Mouse (Mus musculus) testis, postnatal 10 days (tissue): ENCODE data around the gene Bzw2.
"Not testable (repeated sequence)": the region's sequence is repeated elsewhere in the genome, so short reads cannot be mapped to it uniquely, and the experiment has no call there.

Source experiments
- DNase-seq: peaks from one replicate; pipeline ENCODE4 v3.0.0; 2021; ENCODE audit warnings: low spot score

Bzw2 gene

DNA sequence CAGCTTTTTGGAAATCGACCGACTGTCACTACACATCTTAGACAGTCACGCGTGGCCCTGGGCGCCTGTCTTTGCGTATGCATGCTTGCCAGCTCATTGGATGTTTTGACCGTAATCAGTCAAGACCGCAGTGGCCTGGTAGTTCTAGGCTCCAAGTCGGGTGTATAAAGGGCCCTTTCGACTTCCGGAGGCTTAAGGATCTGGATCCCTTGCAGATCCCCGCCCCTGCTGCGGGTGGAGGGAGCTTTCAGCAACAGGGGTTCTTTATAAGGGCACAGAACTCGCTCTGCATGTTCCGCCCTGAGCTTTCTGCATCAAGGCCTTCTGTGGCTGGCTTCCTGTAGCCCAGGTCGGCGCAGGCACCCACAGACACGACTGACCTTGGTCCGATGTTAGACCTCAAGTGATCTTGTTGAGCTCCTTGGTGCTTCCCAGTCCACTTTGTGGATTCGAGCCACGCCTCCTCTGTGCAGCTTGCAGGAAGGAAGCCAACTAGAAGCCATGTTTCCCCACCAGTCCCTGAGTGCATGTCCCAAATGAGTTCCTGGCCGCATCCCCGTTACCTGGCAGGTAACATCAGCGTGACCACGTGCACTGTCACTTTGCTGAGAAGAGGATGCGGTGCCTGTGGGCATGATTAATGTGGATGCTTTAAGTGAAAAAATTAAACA lies at the start of gene Bzw2:
Bzw2 (minus strand) TSS at position 443 of the 671 bp plus-strand sequence.
- DNase-seq = peak; percentile 72

DNA sequence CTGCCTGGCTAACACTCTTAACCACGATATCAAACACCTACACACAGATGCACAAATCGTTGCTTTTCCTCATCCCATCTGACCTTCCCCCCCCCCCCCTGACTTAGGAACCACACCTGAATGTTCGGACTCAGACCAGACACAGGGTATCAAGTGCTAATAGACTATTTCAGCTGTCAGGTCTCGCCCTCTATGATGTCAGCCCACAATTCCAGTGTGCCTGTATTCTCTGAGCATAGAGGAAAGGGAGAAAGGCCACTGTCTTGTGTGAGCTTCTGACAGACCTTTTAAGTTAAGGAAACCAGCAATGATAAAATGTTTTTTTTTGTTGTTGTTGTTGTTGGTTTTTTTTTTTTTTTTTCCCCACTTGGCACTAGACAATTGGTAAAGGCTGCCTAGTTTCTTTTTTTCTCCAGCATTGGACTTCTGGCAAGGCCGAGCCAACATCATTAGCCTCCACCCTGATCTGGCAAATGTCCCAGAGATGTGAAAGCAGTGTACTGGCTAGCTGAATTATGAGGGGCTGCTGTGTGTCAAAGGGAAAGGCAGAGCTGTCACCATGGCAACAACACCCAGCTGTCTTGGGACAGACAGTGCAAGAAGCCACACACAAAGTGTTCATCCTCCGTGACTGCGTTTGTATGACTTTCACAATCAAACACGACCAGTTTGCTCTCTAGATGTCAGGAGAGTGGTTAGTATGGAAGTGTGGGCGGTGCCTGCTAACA lies 49.4 kb upstream of the Bzw2 start:
- DNase-seq = peak; percentile 47

DNA sequence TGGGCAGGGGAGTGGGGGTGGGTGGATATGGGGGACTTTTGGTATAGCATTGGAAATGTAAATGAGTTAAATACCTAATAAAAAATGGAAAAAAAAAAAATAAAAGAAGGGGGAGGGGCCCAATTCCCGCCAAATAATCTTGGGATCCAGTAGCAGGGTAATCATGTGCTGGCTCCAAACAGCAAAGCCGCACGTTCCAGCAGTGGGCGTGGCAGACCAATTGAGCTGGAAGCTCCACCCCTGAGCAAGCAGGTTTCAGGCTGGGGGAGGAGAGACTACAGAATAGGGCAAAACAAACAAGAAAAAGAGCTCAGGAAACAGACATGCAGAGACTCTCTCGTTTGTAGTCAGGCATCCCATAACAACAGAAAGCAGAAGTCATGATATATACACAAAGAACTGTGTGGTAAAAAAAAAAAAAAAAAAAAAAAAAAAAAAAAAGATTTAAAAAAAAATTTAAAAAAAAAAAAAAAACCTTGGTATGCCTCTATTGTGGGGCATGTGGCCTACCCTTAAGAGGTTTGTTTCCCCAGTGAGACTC lies 47.8 kb upstream of the Bzw2 start:
- DNase-seq = not testable (repeated sequence)

DNA sequence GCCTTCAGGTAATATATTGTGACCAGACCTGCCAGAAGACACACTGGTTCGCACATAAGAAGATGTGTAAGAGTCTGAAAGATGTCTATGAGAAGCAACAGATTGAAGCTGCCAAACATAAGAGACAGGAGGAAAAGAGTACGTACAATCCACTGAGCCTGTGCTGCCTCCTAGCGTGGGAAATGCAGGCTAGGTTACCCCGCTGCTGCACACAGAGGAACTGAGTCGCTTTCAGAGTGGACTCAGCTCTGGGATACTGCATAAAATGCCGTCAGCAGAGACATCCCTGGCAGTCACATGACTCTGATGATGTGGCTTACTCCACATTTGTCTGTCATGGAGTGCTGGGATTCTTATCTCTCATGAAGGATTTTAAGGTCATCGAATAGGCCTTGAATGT lies 37.1 kb upstream of the Bzw2 start:
- DNase-seq = no peak

DNA sequence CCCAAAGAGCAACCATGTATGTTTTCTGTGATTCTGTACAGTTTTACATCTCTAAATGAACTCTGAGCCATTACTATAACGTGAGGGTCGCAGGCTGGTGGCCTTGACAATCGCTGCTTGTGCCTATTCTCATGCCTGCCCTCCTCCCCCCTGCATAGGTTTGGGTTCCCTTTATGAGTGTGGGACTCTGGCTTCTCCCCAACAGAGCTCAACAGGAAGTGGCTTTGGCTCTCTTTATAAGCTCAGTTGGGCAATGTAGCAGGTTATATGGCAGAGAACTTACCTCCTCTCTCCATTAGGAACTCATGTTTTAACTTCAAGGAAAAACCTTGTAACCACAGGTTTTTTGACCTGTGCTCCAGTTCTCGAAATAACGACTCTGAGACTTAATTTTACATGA lies 32.5 kb upstream of the Bzw2 start:
- DNase-seq = no peak

DNA sequence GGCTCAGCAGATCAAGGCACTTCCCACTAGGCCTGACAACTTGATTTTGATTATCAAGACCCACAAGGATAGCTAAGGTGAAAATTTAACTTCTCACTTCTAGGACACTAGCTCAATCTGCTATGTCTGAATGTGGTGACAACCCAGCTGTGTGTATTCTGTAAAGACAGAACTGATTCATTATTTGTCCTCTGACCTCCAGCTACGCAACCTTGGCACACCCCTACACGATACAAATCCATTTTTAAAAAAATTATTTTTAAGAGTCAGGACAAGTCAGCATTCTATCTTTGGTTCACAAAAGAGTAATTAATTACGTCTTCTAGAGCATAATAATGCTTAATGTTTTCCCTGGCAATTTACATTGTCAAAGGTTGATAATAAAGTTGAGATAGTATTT lies 31.7 kb upstream of the Bzw2 start:
- no peak for DNase-seq

DNA sequence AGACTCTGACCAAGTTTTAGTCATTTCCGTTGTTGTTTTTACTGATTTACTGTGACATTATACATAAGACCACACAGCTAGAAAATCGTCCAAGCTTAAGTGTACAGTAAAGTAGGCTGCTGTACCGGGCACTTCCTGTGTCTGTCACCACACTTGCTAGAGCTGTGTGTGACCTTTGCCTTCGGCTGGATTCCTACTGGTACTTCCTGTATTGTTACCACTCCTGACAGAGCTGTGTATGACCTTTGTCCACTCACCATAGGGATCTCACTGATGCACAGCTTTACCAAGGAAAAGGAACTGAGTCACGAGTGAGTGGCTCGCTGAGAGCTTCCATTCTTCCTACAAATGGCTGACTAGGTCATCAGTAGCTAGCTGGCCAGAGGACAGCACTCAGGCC lies 29.2 kb upstream of the Bzw2 start:
- no peak for DNase-seq

DNA sequence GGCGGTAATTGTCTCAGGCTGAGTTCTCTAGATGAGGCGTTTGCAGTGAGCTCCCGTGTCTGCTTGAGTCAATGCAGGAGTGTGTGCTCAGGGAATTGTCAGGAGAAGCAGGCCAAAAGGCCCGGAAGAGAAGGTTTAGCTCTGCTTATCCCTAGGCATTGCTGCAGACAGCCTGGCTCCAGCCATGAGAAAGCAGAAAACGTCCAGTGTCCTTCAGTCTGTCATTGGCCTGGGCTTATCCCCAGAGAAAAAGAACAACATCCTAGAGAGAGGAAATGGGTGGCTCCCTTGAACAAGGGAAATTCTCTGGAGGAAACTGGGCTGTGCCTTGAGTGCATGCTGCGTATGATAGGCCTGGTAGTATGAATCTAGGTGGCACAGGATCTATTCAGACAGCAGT lies 24.7 kb upstream of the Bzw2 start:
- no peak for DNase-seq

DNA sequence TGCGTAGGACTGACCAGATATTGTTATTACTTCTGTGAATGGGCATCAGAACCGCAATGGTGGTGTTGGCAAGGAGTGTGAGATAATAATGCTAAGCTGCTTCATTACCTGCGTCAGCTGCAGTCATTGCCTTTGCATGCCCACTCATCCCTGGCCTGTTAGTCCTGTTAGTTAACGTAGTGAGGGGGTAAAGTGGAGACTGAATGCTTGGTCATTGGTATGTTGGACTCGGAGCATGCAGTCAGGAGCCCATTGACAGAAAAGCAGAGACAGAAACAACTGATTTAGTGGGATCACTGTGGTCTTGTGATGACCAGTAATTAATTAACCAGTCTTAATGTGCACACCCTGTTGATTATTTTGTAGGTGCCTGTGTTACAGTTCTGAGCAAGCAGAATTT lies 19.3 kb upstream of the Bzw2 start:
- DNase-seq = no peak

DNA sequence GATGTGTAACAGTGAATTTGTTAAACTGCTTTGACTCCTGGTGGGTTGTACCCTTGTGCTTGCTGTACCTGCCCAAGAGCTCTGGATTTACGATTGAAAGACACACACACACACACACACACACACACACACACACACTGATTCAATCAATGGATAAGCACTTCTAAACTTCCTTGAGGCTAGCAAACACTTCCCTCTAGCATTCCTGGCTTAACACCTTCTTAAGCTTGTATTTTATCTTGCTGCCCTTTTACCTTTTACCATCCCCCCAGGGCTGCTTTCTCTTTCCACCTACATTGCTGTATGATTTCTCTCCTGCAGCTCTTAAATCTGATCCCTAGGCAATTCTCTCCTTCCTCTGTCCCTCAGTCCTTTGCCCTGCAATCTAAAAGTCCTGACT lies 7.4 kb upstream of the Bzw2 start:
- DNase-seq = no peak

DNA sequence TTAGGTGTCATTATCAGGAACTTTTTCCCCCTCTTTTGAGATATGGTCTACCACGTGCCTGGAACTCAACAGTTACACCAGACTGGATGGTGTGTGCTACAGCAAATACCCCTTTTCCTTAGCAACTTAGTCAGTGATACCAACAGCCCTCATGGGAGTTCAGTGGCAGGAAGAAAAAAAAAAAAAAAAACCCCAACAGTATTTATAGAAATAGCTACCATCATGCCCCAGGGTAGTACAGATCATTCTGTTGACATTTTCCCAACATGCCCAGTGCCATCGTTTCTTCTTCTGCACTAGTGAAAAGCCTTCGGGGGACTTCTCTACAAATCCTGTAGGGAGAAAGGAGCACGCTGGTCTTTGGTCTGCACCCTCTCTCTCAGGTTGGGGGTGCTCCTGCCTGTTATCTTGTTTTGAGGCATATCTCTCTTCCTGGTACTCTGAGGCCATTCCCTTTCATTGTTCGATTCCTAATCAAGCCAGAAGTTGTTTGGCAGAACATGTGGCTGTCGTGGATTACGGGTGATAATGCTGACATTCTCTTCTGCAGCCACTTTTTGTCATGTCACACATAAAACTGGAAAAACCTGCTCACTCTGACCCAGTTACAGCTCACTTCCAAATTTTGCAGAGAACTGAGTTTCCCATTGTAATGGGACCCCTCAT lies 6.4 kb upstream of the Bzw2 start:
- no peak for DNase-seq

DNA sequence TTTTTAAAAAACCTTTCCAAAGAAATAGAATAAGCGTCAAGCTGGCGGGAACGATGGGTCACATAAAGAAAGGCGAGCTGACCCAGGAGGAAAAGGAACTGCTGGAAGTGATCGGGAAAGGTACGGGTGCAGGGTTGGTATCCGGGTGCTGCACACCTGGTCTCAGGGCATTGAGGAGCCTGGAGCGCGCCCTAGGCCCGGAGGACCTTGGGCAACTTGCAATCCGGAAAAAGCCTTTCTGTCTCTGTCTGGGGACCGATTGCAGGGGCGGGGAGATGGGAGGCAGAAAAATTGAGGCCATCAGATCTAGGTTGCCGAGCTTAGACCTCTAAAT lies 609 bp downstream of the Bzw2 start:
- no peak for DNase-seq

DNA sequence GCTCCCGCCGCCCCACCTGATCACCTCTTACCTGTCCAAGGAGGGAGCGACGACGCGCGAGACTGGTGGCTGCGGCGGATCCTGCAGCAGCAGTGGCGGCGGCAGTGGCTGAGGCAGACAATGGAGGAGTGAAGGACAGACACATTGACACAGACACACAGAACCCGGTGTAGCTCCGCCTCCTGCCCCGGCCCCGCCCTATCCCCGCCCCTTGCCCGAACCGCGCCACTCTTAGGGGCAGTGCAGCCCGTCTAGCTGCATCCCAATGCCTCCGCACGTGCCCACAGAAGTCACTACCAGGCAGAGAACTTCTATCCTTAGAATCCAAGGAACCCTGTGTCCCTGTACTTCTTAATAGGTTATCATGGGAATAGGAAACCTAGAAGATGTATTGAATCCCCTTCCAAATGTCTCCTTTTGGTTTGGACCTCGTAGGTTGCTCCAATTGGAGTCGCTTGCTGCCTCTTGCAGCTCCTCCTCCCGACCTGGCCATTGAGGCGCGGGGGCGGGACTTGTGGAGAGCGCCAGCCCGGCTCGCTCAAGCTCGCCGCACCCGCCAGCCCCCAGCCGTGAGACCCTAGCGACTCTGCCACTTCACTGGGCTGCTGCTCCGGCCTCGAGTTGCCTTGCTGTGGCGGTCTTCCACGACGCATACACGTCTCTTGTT lies 1.1 kb downstream of the Bzw2 start, which contains the start of gene Ankmy2:
Ankmy2 (plus strand) TSS at position 478 of the 667 bp plus-strand sequence.
- peak; percentile 95 for DNase-seq

DNA sequence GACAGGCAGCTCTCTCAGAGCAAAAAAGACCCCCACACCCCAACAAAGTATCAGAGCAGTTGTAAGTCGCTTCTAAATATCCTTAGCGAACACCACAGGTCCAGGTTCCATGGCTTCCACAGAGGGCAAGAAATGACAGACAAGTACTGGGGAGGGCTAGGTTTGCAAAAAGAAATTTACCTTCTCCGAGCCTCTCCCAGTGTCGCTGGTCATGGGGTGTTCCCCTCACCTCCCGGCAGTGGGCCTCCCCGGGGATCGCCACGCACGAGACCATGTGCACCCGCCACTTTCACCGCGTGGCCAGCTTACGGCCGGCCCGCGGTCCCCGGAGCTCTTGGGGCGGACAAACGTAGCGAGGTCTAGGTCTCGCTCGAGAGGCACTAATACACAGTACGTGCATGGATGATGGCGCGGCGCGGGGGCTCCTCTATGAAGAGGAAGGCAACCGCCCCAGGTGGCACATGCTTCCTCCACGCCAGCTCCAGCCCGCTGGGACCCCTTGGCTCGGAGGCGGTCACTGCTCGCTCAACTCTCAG lies 1.7 kb downstream of the Bzw2 start:
- DNase-seq = no peak

DNA sequence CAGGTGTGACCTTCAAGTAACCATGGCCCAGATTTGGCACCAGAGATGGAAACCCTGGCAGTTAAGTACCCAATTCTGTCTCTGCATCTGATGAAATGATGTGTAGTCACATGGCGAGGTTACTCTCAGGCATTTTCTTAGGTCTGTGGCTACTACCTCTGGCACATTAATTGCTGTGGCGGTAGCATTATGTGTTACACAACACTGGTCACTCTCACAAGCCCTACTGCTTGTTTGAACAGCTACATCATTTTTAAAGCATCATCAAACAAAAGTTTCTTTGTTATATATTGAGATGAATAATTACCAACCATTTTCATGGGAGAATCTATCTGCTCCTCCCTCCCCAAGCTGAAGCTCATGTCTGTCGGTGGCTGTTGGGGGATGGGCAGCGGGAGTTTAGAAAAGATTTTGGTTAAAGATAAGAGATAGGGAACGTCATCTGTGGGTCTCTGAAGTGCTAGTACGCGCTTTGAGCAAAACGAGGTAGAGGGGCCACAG lies 2.7 kb downstream of the Bzw2 start:
- peak; percentile 50 for DNase-seq

DNA sequence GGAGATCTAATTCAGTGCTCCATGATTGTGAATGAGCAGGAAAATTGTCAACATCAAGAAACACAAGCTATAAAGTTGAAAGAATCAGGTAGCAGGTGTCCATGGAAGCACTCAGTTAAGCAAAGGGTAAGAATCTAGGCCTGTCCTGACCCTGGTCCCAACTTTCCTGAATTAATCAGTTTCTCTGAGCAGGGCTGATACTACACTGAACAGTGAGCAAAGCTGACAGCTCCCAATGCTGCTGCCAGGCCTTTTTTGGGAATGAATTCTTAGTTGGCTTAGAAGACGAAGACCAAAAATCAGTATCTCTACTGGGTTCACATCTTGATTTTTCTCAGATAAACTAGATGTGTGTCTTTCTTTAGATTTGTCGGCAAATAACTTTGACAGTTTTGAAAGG lies 7.1 kb downstream of the Bzw2 start:
- DNase-seq = no peak

DNA sequence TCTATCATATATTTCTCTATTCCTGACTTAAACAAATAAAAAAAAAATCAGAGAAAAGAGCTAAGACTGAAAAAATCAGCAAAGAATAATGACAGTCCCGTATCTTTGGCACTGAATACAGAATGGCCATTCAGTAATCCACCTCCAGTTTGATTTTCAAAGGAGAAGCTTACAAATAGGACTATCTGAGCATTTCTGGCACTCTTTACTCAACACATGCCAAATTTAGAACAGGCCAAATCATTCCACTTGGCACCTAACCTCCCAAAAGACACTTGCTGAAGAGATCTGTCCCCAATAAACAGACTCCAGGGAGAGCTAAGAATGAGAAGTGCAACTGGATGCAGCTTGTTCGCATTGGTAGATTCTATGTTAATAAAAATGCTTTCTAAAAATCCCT lies 7.6 kb downstream of the Bzw2 start:
- DNase-seq = no peak

DNA sequence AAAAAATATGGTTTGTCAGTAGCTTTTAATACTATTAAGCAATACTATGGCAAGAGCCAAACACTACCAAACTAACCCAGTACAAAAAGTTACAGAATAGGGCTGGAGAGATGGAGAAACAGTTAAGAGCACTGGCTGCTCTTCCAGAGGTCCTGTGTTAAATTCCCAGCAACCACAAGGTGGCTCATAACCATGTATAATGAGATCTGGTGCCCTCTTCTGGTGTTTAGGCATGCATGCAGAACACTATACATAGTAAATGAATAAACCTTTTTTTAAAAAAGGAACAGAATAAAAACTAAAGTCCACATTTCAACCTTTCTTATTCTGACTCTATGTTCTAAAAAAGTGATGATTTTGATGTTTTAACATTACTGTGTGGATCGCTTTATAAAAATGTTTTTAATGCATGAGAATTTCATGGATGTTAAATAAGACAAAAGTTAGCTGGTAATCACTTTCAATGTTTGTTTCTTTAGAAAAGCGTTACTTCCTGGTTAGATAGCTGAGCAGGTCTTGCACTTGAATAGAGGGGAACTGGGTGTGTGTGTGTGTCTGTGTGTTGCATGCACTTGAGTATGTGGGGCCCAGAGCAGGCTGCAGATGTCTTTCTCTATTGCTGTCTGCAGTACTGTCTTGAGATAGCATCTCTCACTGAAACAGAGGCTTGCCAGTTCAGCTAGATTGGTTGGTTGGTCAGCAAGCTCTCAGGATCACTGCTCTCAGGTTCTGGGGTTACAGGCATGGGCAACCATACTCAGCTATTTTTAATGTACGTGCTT lies 11.5 kb downstream of the Bzw2 start:
- no peak for DNase-seq

DNA sequence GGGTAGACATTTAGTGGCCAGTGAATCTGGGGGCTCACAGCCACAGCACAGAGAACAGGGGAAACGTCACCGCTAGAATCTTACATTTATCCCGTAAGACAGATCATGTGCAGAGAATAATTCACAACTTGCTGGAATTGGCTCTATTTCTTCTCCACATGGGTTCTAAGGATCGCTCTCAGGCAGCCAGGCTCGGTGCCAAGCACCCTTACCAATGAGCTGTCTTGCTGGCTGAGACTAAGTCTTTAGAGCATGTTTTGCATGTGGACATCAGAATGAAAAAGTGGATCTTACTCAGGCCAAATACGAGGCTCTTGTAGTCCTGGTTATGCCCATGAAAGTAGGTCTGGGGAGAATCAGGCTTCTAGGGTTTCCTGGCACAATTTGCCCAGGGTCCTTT lies 17.5 kb downstream of the Bzw2 start:
- DNase-seq = no peak

DNA sequence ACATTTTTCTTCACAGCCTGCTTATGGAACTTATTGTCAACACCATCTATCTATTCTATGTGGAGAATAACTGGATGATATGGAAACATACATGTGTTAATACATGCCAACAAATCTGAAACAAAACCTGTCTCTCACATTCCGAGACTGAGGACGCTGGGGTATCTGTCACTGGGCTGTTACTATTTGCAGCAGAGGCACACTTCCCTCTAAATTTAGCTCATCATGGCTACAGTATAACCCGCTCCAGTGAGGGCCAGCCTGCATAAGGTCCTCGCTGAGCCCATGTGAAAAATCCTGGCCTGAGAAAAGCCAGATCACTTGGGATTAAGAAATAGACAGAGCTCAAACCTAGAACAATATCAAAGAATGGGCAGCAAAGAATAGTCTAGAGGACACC lies 20.7 kb downstream of the Bzw2 start:
- DNase-seq = no peak

DNA sequence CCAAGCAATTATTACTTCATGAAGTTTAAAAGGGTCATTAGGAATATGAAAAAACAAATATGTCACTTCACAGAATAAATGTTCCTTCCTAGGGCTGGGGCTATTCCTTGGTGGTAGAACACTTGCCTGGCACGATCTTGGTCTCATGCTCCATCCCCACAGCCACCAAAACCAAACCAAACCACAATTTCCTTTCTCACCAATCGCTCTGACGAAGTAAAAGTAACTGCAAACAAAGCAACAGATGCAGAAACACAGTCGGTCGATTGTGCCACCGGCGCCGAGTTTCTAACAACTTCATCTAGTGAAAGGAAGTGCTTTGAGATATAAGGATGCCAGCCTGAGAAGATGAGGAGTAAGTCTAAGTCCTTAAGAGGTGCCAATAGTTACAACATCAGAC lies 21.6 kb downstream of the Bzw2 start:
- DNase-seq = no peak
